Mouse (Mus musculus) G1E (cell line): ENCODE results near the gene Mia. TPM values are rescaled to one million over a fixed set of nuclear protein-coding genes. Genes with fewer than 3 reads are reported as not detected.

Experiments
- ATAC-seq: 2 replicates; pipeline ENCODE4 v1.8.0; 2016; ENCODE audit warnings: mild to moderate bottlenecking; ENCODE audit not compliant: insufficient number of reproducible peaks, poor library complexity, low FRiP score, severe bottlenecking; ENCODE audit errors: extremely low read depth
- DNase-seq: peaks from one replicate; pipeline ENCODE4 v3.0.0; 2012; ENCODE audit warnings: low spot score
- H3K27me3 ChIP-seq: 2 replicates; pipeline ENCODE4 v1.6.1; 2012; ENCODE audit warnings: mild to moderate bottlenecking, low read length, inconsistent platforms; ENCODE audit not compliant: insufficient read depth
- H3K36me3 ChIP-seq: replicated peaks from 2 replicates; pipeline ENCODE3; 2012; ENCODE audit warnings: mild to moderate bottlenecking, inconsistent platforms
- H3K4me1 ChIP-seq: 2 replicates; pipeline ENCODE4 v1.6.1; 2012; ENCODE audit warnings: low read depth, low read length, inconsistent platforms, mixed read lengths; ENCODE audit not compliant: insufficient read depth
- H3K4me3 ChIP-seq: 2 replicates; pipeline ENCODE4 v1.5.1; 2012; ENCODE audit warnings: low read depth, mild to moderate bottlenecking, inconsistent platforms, low read length, moderate library complexity, mixed read lengths
- H3K9me3 ChIP-seq: replicated peaks from 2 replicates; pipeline ENCODE4 v1.6.1; 2012; ENCODE audit warnings: inconsistent platforms
- CTCF ChIP-seq: IDR thresholded peaks from 2 replicates; pipeline ENCODE4 v1.5.1; 2012; ENCODE audit warnings: low read depth, low read length, inconsistent platforms, mixed read lengths
- GATA1 ChIP-seq: IDR thresholded peaks from 2 replicates; pipeline ENCODE4 v1.6.1; 2012; ENCODE audit warnings: borderline replicate concordance, low read length, inconsistent platforms, mixed read lengths
- GATA2 ChIP-seq: IDR thresholded peaks from 2 replicates; pipeline ENCODE4 v1.6.1; 2012; ENCODE audit warnings: low read depth, low read length, inconsistent platforms, borderline replicate concordance
- POLR2AphosphoS5 ChIP-seq: IDR thresholded peaks from 2 replicates; pipeline ENCODE4 v1.6.1; 2012; ENCODE audit warnings: low read depth, low read length, inconsistent platforms; ENCODE audit not compliant: insufficient replicate concordance
- TAL1 ChIP-seq: conservative IDR thresholded peaks from 2 replicates; pipeline ENCODE4 v1.6.1; 2012; ENCODE audit warnings: low read depth, low read length, inconsistent platforms, mixed read lengths
- polyA plus RNA-seq: library from polyadenylated mRNA; stranded (reverse); fragments of >175 nt; gene quantifications from 2 replicates; pipeline ENCODE4 v1.2.3, GENCODE M21; 2012
- total RNA-seq, 2 experiments: library from RNA; stranded (forward) in 1 of 2; stranded (reverse) in 1 of 2; fragments of 200-1000 nt in 1 of 2; fragments of >200 nt in 1 of 2; fragmentation: Nextera tagmentation in 1 of 2; gene quantifications; 2 replicates each; pipeline ENCODE4 v1.2.3; 2014 to 2017

The Mia gene
- total and polyA plus RNA-seq, 3 experiments: 0.24 to 4.6 (median 0.82) TPM

DNA sequence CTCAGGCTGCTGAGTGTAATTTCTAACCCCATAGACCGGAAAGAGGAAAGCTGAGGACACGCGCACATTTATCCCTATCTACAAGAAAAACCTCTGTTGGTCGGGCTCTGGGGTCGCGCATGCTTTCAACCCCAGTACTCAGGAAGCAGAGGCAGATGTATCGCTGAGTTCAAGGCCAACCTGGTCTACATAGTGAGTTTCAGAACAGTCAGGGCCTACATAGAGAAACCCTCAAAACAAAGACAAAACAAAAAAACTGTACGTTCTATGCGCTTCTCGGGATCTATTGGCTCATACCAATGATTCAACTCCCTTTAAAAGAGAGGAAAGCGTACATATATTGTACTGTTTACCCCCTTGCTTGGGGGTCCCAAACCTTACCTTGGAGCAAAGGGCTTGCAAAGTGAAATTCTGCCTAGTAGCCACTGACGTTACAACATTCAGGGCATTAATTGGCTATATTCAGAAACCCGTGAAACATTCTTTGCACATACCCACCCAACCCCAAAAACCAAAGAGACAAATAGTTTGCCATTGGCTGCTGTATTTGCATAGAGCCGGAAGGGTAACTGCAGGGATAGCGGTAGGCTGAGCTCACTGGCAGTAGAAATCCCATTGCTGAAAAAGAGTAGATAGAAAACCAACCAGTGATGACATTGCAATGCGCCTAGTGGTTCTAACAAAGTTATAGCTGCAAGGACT is 1.6 kb downstream of the Mia start:
- Histone ChIP-seq H3K4me3 (peak overlapping the region; percentile 82; the same call in 1 of the 2 replicates), H3K4me1 (peaks cover 37% of the 10 kb centered on the region), H3K27me3 (no peaks in the 10 kb centered on the region), H3K9me3 (no peaks in the 10 kb centered on the region), H3K36me3 (peaks cover 48% of the 10 kb centered on the region)
- DNase-seq (no peak), ATAC-seq (no peak)
- TF ChIP-seq TAL1 (no peak), GATA2 (no peak), CTCF (no peak), POLR2AphosphoS5 (no peak), GATA1 (no peak)

DNA sequence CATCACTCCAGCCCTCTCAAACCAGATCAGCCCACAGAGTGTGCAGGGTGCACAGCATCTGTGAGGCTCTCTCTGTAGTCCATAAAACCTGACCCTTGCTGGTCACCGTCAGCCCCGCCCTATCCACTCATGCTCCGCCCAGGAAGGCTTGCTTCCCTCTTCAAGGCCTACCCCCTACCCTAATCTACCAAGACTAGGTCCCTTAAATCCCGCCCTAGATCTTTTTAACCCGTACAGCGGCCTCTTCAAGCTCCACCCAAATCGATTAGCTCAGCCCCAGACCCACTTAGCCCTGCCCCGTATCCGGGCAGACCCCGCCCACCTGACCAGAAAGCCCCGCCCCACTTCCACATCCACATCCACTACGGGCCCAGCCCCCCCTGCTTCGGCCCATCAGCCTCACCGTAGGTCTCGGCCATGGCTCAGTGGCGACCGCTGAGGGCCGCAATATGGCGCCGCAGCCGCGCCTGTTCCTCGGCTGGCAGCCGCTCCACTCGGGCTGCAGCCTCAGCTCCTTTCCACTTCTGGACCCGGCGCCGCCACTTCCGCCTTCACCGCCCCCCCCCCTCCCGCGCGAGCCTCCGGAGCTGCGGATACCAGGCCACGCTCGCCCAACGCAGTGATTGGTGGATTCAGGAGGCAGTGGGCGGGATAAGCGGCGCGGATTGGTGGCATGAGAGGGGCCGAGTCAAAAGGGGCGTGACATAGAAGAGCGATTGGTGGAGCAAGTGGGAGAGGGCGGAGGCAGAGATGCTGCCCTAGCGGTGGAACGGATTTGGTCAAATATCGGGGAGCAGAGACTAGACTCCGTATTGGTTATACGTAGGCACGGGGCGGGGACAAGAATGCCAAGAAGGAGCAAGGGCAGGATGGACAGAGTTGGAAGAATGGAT is 2.4 kb downstream of the Mia start, which contains the start of gene Rab4b:
Gene Rab4b (minus strand): TSS at position 573 of the 893 bp plus-strand sequence.
- TF ChIP-seq GATA1 (no peak), POLR2AphosphoS5 (no peak), CTCF (no peak), TAL1 (no peak), GATA2 (no peak)
- peaks cover 43% of the 10 kb centered on the region for H3K4me1 ChIP-seq
- peak; percentile 92 for ATAC-seq

DNA sequence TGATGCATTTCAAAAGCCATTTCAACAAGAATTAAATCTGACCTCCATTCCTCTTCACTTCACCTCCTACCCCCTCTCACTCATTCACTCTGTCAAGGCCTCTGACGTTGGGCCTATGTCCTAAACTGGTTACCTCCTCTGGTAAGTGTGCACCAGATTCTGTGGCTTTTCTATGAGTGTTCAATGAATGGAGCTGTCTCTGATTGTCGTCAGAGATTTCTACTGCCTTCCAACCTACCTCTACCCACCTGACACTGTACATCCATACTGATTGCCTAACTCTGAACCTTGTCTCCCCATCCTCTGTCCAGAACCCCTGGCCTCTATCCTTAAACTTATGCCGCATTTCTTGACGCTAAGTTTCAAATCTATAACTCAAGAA is 3.0 kb downstream of the Mia start:
- H3K36me3 ChIP-seq: peaks cover 50% of the 10 kb centered on the region
- no peaks in the 10 kb centered on the region for H3K9me3 ChIP-seq
- ATAC-seq (no peak), DNase-seq (no peak)
- no peaks in the 10 kb centered on the region for H3K27me3 ChIP-seq
- no peak for TF ChIP-seq GATA1
- no peak for TF ChIP-seq GATA2
- no peak for TF ChIP-seq CTCF
- TF ChIP-seq TAL1: no peak
- no peak for TF ChIP-seq POLR2AphosphoS5
- H3K4me1 ChIP-seq: peaks cover 43% of the 10 kb centered on the region
- H3K4me3 ChIP-seq: peak overlapping the region; percentile 82

More for the DNA sequence above, 2.4 kb downstream of the Mia start, which contains the start of gene Rab4b:
- no peaks in the 10 kb centered on the region for H3K9me3 ChIP-seq
- peaks cover 50% of the 10 kb centered on the region for H3K36me3 ChIP-seq
- peak; percentile 99 for DNase-seq
- peak within 1 kb of the TSS; percentile 82 for H3K4me3 ChIP-seq
- no peaks in the 10 kb centered on the region for H3K27me3 ChIP-seq

DNA sequence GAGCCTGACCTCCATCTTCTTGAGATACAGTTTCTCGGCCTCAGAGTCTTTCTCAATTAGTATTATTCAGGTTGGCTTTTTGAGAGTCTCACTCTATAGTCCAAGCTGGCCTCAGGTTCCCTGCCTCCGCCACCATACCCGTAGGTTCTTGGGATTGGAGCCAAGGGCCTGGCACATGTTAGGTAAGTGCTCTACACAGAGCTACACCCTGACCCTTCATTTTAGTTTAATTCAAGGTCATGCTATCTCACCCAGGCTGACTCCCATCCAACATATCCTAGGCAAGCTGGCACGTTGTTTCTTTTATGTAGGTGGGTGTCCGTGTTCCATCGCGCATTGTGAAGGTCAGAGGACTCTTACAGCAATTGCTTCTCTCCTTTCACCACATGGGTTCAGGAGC is 6.1 kb downstream of the Mia start:
- DNase-seq (no peak), ATAC-seq (no peak)
- peaks cover 59% of the 10 kb centered on the region for H3K36me3 ChIP-seq
- H3K4me1 ChIP-seq: peaks cover 39% of the 10 kb centered on the region
- no peak overlapping the region for H3K4me3 ChIP-seq
- TF ChIP-seq GATA1 (no peak), GATA2 (no peak), CTCF (no peak), TAL1 (no peak), POLR2AphosphoS5 (no peak)
- no peaks in the 10 kb centered on the region for H3K27me3 ChIP-seq
- no peaks in the 10 kb centered on the region for H3K9me3 ChIP-seq

DNA sequence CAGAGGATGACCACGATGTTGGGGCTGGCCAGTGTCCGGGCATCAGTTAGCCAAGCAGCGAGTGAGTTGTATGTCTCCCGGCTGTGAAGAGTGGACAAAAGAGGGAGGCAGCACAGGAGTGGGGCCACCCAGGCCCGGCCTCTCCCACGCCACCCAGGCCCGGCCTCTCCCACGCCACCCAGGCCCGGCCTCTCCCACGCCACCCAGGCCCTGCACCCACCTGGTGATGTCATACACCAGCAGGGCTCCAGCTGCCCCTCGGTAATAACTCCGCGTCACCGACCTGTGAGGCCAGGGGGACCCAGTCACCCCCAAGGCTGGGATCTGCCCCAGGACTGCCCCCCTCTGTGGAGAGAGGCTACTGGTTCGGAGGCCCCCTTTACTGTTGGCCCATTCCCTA is 6.5 kb downstream of the Mia start:
- Histone ChIP-seq H3K9me3 (no peaks in the 10 kb centered on the region), H3K36me3 (peaks cover 62% of the 10 kb centered on the region), H3K4me1 (peaks cover 36% of the 10 kb centered on the region), H3K27me3 (no peaks in the 10 kb centered on the region), H3K4me3 (no peak overlapping the region)
- no peak for TF ChIP-seq GATA2
- no peak for TF ChIP-seq GATA1
- TF ChIP-seq CTCF: no peak
- TF ChIP-seq TAL1: no peak
- no peak for TF ChIP-seq POLR2AphosphoS5
- DNase-seq: no peak
- ATAC-seq: no peak

DNA sequence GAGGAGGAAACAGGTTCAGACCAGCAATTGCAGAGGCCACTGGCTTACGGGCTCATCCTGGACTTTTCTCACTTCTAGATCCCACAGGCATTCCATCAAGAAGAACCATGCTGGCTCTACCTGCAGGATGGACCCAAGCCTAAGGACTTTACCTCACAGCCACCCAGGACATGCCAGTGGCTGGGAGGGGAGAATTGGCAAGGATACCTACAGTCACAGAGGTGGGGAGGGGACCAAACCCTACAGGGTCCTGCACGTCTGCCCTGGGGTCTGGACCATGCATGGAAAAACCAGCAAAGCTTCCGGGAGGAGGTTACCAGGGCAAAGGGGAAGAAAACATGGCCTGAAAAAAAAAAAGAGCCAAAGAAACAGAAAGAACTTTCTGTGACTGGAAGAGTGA is 10.0 kb downstream of the Mia start:
- ATAC-seq (no peak), DNase-seq (no peak)
- H3K4me3 ChIP-seq: no peak overlapping the region
- H3K9me3 ChIP-seq: no peaks in the 10 kb centered on the region
- TF ChIP-seq CTCF: no peak
- TF ChIP-seq TAL1: no peak
- TF ChIP-seq GATA2: no peak
- TF ChIP-seq GATA1: no peak
- no peak for TF ChIP-seq POLR2AphosphoS5
- no peaks in the 10 kb centered on the region for H3K27me3 ChIP-seq
- H3K36me3 ChIP-seq: peaks cover 78% of the 10 kb centered on the region
- H3K4me1 ChIP-seq: peaks cover 41% of the 10 kb centered on the region
